Mouse (Mus musculus): ENCODE results near the gene Tenm4. TPM values are rescaled to one million over a fixed set of nuclear protein-coding genes. Genes with fewer than 3 reads are reported as not detected.

The Tenm4 gene
- total RNA-seq, 2 experiments from 2014 or later = 111 to 131 TPM

DNA sequence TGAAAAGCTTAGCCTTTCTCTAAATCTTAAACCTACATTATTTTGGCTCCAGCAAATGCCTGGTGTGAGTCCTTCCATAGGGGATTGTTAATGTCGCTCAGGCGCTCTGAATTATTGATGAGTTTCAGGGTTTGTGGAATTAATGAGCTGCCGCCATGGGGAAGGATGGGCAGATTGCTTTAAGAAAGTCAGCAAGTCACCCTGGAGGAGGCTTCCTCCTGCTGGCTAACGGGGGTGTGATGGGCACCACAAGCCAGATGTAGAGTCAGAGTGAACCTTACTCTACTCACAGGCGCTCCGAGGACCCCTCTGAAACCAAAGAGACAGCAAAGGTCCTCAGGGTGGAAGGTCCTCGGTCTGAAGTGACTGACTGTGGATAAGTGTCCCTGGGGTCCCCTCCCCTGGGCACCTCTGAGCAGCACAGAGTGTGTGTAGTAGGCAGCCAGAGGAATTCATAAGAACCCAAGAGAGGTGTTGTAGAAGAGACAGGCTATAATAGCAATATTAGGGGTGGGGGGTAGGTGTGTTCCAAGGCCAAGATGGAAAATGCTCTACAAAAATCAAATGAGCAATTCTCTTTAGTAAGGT lies 637.1 kb downstream of the Tenm4 start:
- Histone ChIP-seq H3K4me3 (no peak overlapping the region), H3K27ac (no peak overlapping the region)
- TF ChIP-seq CTCF (conservative IDR thresholded peaks at IDR 0.05) = no peak
- no peak for DNase-seq (ENCODE audit: low spot score in 2 of 2)

- Histone ChIP-seq H3K27ac (no peak overlapping the region), H3K4me3 (no peak overlapping the region)
- no peak for DNase-seq (ENCODE audit: low spot score in 2 of 2)
- no peak for TF ChIP-seq CTCF (conservative IDR thresholded peaks at IDR 0.05)
These were observed 640.6 kb downstream of the Tenm4 start for GRCm38 (mm10) chr7:96811691-96812090.

DNA sequence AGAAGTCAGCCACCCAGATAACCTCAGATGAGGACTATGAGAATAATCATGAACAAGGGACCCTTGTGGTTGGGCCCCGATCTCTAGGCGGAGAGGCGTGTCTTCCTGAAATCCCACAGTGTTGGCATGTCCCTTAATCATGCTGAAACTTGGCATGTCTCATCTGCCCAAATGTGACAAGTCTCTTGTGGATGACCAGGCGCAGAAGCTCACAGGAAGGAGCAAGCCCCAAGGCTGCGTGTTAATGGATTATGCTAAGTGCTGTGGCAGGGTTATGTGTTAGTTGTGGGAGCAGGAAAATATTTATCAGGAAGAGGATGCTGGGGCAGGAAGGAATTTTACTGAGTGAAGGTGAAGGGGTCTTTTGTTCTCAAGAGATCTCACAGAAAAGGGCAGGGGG lies 642.0 kb downstream of the Tenm4 start:
- no peak for DNase-seq (ENCODE audit: low spot score in 2 of 2)
- TF ChIP-seq CTCF (conservative IDR thresholded peaks at IDR 0.05) = no peak
- Histone ChIP-seq H3K27ac (peak overlapping the region; percentile 6; the same call in 1 of the 2 replicates), H3K4me3 (no peak overlapping the region)

DNA sequence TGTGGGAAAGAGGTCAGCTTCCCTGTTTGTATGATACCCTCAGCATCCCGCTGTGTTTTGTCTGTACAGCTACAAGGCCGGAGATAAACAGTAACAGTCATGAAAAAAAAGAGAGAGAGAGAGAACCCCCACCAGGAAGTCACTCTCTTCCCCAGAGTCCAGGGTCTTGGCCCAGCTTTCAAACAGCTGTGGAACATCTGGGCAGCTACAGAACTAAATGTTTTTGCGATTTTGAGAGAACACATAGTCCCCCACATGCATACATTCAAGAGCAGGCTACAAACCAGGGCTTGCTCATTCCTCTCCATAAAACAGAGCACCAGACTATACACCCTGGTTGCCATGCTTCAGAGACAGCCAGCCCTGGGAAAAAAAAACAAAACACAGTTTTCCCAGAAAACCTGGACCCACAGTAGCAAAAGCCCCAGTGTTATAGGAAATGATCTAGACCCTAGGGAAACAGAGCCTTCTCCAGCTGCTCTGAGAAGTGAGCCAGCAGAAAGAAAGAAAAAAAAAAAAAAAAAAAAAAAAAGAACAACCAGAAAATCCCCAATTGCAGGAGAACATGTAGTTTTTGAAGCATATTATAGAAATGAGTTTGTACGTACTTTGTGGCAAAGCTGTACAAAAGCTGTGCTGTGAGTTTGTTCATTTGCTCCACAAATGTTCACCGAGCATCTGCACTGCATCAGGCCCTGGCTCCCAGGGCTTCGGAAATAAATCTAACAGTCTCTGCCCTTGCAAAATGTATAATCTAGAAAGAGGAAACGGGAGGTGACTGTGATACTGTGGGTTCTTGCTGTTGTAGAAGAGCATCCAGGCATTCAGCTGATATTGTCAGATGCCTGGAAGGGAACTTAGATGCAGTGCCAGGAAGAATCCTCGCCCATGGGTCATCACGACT lies 642.7 kb downstream of the Tenm4 start:
- DNase-seq (ENCODE audit: low spot score in 2 of 2) = no peak
- Histone ChIP-seq H3K4me3 (no peak overlapping the region), H3K27ac (peak overlapping the region; percentile 6; the same call in 1 of the 2 replicates)
- TF ChIP-seq CTCF (conservative IDR thresholded peaks at IDR 0.05) = no peak

GRCm38 (mm10) chr7:96814581-96814980 lies 643.5 kb downstream of the Tenm4 start:
- peak overlapping the region; percentile 6; the same call in 1 of the 2 replicates for H3K27ac ChIP-seq
- H3K4me3 ChIP-seq = no peak overlapping the region
- DNase-seq (ENCODE audit: low spot score in 2 of 2) = no peak
- no peak for TF ChIP-seq CTCF (conservative IDR thresholded peaks at IDR 0.05)

DNA sequence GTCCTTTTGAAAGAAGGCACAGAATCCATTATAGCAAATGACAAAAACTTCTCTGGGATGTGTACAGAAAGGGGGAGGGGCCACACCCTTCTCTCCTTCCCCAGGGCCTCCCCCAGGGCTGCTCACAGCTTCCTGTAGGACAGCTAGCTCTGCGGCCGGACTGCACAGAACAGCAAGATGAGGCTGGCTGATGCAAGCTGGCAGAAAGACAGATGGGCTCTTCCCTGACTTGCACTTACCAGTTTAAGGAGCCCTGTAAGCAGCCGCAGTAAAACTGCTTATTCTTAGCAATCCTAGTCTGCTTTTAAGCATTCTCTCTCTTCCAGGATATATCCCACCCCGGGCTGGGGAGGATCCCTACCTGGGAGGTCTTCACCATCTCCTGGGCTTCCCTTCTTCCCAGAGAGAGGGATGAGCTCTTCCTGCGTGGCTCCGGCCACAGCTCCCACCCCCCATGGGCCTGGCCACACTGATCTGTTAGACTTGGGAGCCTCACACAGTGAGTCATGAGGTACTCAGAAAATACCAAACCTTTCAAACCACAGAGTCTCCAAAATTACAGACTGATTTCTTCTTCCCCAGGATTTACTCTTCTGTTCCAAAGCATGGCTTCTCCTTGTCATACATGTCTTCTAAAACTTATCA lies 646.1 kb downstream of the Tenm4 start:
- DNase-seq (ENCODE audit: low spot score in 2 of 2) = peak in 1 of 2 experiments; percentile 22
- no peak overlapping the region for H3K4me3 ChIP-seq
- peak overlapping the region; percentile 70 for H3K27ac ChIP-seq
- TF ChIP-seq CTCF (conservative IDR thresholded peaks at IDR 0.05) = no peak

- Histone ChIP-seq H3K4me3 (no peak overlapping the region), H3K27ac (no peak overlapping the region)
- DNase-seq (ENCODE audit: low spot score in 2 of 2) = no peak
- TF ChIP-seq CTCF (conservative IDR thresholded peaks at IDR 0.05) = no peak
These were observed 647.3 kb downstream of the Tenm4 start for GRCm38 (mm10) chr7:96818236-96818916.

DNA sequence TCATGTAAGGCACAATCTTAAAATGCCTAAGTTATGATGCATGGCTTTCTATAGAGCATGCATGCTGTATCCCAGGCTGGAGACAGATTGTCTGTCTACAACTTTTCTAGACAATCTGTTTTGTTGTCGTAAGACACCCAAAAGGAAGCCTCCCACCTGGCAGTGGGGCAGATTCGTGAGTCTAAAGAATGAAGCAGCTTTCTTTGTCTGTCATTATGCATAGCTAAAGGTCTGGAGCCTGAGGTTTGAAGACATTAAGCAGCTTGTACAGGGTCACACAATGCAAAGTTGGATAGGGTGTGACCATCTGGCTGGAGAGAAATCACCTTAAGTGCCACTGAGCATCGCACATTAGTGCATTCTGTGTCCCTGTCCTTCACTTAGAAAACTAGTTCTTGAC lies 648.5 kb downstream of the Tenm4 start:
- DNase-seq (ENCODE audit: low spot score in 2 of 2) = peak in 1 of 2 experiments; percentile 34
- Histone ChIP-seq H3K4me3 (no peak overlapping the region), H3K27ac (peak overlapping the region; percentile 8; the same call in 1 of the 2 replicates)
- TF ChIP-seq CTCF (conservative IDR thresholded peaks at IDR 0.05) = no peak

DNA sequence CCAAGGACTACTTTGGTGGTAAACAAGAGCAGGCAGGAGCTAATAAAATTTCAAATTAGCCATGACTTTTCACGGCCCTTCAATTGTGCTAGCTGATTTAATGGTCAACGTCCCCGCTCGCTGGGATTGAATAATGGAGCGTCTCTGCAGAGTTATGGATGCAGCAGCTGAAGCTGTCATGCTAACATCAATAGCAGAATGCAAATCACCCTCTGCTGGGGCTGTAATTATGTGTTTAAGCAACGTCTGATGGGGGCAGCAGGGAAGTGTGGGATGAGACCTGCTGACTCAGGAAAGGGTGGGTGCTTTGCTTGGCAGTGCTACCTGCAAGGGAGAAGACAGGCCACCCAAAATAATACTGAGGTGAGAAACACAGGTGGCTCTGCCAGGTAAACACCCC lies 649.3 kb downstream of the Tenm4 start:
- Histone ChIP-seq H3K4me3 (no peak overlapping the region), H3K27ac (peak overlapping the region; percentile 8; the same call in 1 of the 2 replicates)
- TF ChIP-seq CTCF (conservative IDR thresholded peaks at IDR 0.05) = no peak
- peak in 1 of 2 experiments; percentile 20 for DNase-seq (ENCODE audit: low spot score in 2 of 2)

DNA sequence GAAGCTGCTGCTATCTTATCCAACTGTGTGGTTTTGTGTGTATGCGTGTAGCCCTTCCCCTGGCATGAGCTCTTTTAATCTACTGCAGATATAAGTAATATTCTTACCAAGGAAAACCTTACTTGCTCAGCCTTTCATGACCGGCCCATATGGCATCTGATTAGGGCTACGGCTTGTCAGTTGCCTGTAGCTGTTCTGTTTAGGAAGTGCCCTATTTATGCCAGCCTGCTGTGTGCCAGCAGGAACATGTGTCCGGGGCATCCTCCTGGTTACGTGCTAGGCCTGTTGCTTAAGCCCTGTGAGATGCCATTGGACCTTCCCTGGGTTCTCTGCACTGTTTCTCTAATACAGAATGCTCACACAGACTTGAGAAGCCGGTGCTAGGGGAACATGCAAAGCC lies 655.1 kb downstream of the Tenm4 start:
- no peak overlapping the region for H3K4me3 ChIP-seq
- no peak overlapping the region for H3K27ac ChIP-seq
- no peak for TF ChIP-seq CTCF (conservative IDR thresholded peaks at IDR 0.05)
- DNase-seq (ENCODE audit: low spot score in 2 of 2) = no peak

DNA sequence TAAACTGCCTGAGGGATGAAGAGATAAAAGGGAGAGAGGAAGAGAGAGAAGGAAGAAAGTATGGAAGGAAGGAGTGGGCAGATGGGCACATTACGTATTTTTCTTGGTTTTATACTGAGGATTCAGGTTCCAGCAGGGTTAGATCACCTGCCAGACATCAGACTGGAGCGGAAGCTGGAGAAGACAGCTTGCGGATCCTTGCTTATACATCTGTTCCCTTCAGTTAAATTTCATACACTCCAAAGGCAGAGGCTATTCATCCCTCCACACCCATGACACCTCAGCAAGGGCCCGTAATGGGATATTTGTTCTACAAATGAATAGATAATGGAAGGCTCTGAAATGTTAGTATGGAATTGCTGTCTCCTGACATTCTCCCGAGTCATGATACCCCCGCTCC lies 655.6 kb downstream of the Tenm4 start:
- no peak overlapping the region for H3K4me3 ChIP-seq
- no peak for TF ChIP-seq CTCF (conservative IDR thresholded peaks at IDR 0.05)
- H3K27ac ChIP-seq = no peak overlapping the region
- DNase-seq (ENCODE audit: low spot score in 2 of 2) = no peak

- TF ChIP-seq CTCF (conservative IDR thresholded peaks at IDR 0.05) = no peak
- peak; percentile 26 to 53 for DNase-seq (ENCODE audit: low spot score in 2 of 2)
- H3K27ac ChIP-seq = peak overlapping the region; percentile 51; the same call in 1 of the 2 replicates
- H3K4me3 ChIP-seq = no peak overlapping the region
These were observed 661.5 kb downstream of the Tenm4 start for GRCm38 (mm10) chr7:96832551-96832950.
